Mouse (Mus musculus) hindbrain, embryonic 11.5 days (tissue): ENCODE measurements around the gene Lpin1. TPM values are rescaled to one million over a fixed set of nuclear protein-coding genes. Genes with fewer than 3 reads are reported as not detected.

Experiments used
- ATAC-seq: fragments of 200-750 bp; cut with Nextera tagmentation; 2 replicates; pipeline ENCODE4 v1.8.0; 2017; ENCODE audit warnings: mild to moderate bottlenecking, moderate TSS enrichment, moderate library complexity; ENCODE audit not compliant: low FRiP score
- DNase-seq: peaks from one replicate; pipeline ENCODE4 v3.0.0-alpha.2; 2015; ENCODE audit warnings: low spot score
- H3K27ac ChIP-seq: fragments of 300-500 bp; sonication (generic); 2 replicates; pipeline ENCODE4 v1.5.1; 2014; ENCODE audit warnings: mild to moderate bottlenecking, low read depth, low read length
- H3K27me3 ChIP-seq: fragments of 300-500 bp; sonication (generic); 2 replicates; pipeline ENCODE4 v1.6.1; 2014; ENCODE audit warnings: mild to moderate bottlenecking, low read length, moderate library complexity, mixed read lengths; ENCODE audit not compliant: control insufficient read depth, insufficient read depth
- H3K36me3 ChIP-seq: fragments of 300-500 bp; sonication (generic); 2 replicates; pipeline ENCODE4 v1.6.1; 2014; ENCODE audit warnings: mild to moderate bottlenecking, low read length, moderate library complexity, mixed read lengths; ENCODE audit not compliant: control insufficient read depth, insufficient read depth
- H3K4me1 ChIP-seq: fragments of 300-500 bp; sonication (generic); replicated peaks from 2 replicates; pipeline ENCODE4 v1.6.1; 2014; ENCODE audit warnings: low read length, mixed read lengths; ENCODE audit not compliant: control insufficient read depth, insufficient read depth
- H3K4me2 ChIP-seq: fragments of 300-500 bp; sonication (generic); replicated peaks from 2 replicates; pipeline ENCODE4 v1.6.1; 2014; ENCODE audit warnings: mild to moderate bottlenecking, low read depth, low read length
- H3K4me3 ChIP-seq: fragments of 300-500 bp; sonication (generic); 2 replicates; pipeline ENCODE4 v1.5.1; 2014; ENCODE audit warnings: low read depth, low read length
- H3K9ac ChIP-seq: fragments of 300-500 bp; sonication (generic); 2 replicates; pipeline ENCODE4 v1.6.1; 2014; ENCODE audit warnings: low read depth, low read length
- H3K9me3 ChIP-seq: fragments of 300-500 bp; sonication (generic); 2 replicates; pipeline ENCODE4 v1.6.1; 2016; ENCODE audit warnings: low read length; ENCODE audit not compliant: control insufficient read depth
- WGBS: fragments of 180-500 bp; shearing (Covaris S2); extraction: QIAGEN DNeasy Blood & Tissue Kit; methylation state at CpG from one replicate; pipeline ENCODE4 v1.1.7; 2014; 5-methylcytosine and 5-hydroxymethylcytosine counted together
- polyA plus RNA-seq: library from polyadenylated mRNA; unstranded; fragments of >200 nt; fragmentation: Nextera tagmentation; extraction: Ambion mirVana; gene quantifications from 2 replicates; pipeline ENCODE4 v1.2.1, GENCODE M21; 2014

Lpin1 gene
- 11.0 and 13.3 TPM in 2 replicates for polyA plus RNA-seq

DNA sequence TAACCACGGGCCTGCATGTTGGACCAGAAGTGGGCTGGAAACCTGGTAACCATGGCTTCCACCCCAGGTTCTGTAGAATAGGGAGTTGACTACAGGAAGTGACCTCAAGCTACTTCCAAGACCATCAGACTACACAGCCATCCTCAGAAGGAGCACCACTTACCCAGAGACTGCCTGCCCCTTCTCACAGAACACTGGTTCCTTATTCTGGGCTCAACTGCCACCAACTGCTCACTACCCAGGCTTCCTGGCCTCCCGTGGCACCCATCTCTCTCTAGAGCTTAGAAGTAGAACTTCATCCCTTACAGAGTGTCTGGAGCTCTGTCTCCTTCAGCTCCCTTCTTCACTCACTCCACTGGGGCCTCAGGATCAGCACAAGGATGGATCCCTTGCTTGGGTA is at the start of gene Lpin1:
Lpin1 (minus strand) TSS at position 31 of the 400 bp plus-strand sequence.
- ATAC-seq: no peak
- 95% methylated on average over 2 of the region's 2 CpGs for WGBS

GRCm38 (mm10) chr12:16656906-16657875 is 46.4 kb upstream of the Lpin1 start:
- Histone ChIP-seq H3K4me3 (no peak overlapping the region), H3K27ac (no peak overlapping the region), H3K4me1 (no peaks in the 10 kb centered on the region), H3K36me3 (no peaks in the 10 kb centered on the region), H3K27me3 (peaks cover 21% of the 10 kb centered on the region), H3K9ac (no peak overlapping the region), H3K4me2 (no peak overlapping the region), H3K9me3 (no peaks in the 10 kb centered on the region)
- 82% methylated on average over 5 of the region's 5 CpGs for WGBS
- ATAC-seq: no peak
- DNase-seq: no peak

More for the DNA sequence above, at the start of gene Lpin1:
- H3K4me2 ChIP-seq: no peak within 1 kb of the TSS
- no peak within 1 kb of the TSS for H3K27ac ChIP-seq
- no peak within 1 kb of the TSS for H3K9ac ChIP-seq
- no peaks in the 10 kb centered on the region for H3K4me1 ChIP-seq
- DNase-seq: no peak
- no peaks in the 10 kb centered on the region for H3K9me3 ChIP-seq
- no peak within 1 kb of the TSS for H3K4me3 ChIP-seq
- no peaks in the 10 kb centered on the region for H3K27me3 ChIP-seq
- no peaks in the 10 kb centered on the region for H3K36me3 ChIP-seq

- 76% methylated on average over 4 of the region's 4 CpGs for WGBS
- no peak overlapping the region for H3K27ac ChIP-seq
- H3K9ac ChIP-seq: no peak overlapping the region
- H3K4me3 ChIP-seq: no peak overlapping the region
- ATAC-seq: no peak
- H3K27me3 ChIP-seq: peaks cover 21% of the 10 kb centered on the region
- H3K9me3 ChIP-seq: no peaks in the 10 kb centered on the region
- no peaks in the 10 kb centered on the region for H3K4me1 ChIP-seq
- DNase-seq: no peak
- no peak overlapping the region for H3K4me2 ChIP-seq
- no peaks in the 10 kb centered on the region for H3K36me3 ChIP-seq
Observed at GRCm38 (mm10) chr12:16655604-16656003, 44.8 kb upstream of the Lpin1 start.

DNA sequence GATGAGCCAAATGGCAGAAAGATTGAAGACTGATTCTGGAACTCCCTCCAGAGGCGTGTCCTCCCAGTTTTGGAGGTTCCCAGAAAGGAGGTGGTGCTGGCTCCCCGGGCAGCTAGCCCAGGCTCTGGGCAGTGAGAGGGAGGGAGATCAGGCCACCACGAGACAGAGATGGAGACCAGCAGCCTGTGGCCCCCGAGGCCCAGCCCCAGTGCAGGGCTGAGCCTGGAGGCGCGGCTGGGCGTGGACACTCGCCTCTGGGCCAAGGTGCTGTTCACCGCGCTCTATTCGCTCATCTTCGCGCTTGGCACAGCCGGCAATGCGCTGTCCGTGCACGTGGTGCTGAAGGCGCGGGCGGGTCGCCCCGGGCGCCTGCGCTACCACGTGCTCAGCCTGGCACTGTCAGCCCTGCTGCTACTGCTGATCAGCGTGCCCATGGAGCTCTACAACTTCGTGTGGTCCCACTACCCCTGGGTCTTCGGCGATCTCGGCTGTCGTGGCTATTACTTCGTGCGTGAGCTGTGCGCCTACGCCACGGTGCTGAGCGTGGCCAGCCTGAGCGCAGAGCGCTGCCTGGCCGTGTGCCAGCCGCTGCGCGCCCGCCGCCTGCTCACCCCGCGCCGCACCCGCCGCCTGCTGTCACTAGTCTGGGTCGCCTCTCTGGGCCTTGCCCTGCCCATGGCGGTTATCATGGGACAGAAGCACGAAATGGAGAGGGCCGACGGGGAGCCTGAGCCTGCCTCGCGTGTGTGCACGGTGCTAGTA is 42.7 kb upstream of the Lpin1 start, which contains the start of gene Ntsr2:
Ntsr2 (plus strand) TSS at position 51 of the 762 bp plus-strand sequence.
- 8% methylated on average over 57 of the region's 58 CpGs for WGBS
- Histone ChIP-seq H3K27ac (no peak within 1 kb of the TSS), H3K9ac (no peak within 1 kb of the TSS), H3K4me1 (no peaks in the 10 kb centered on the region), H3K36me3 (no peaks in the 10 kb centered on the region), H3K9me3 (no peaks in the 10 kb centered on the region), H3K4me2 (peak within 1 kb of the TSS; percentile 41), H3K4me3 (peak within 1 kb of the TSS; percentile 10; the same call in 1 of the 2 replicates), H3K27me3 (peaks cover 21% of the 10 kb centered on the region)
- DNase-seq (peak; percentile 71), ATAC-seq (peak; percentile 76)

DNA sequence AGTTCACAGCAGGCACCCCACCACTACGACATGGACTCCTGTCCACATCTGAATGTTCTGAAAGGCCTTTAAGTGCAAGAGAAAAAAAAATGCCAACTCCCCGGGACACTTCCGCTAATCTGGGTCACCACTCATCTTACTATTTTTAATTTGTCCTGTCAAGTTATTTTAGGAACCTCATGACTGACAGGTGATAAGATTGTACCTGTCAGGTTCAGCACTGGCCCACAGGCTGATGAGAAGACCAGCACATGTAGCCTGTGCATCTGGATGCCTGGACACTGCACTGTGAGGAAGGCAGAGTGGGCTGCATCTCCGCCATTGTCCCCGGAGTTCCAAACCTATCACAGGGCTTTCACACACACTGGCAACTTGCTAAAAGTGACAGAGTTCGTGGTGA is 39.1 kb upstream of the Lpin1 start:
- WGBS: 84% methylated on average over 6 of the region's 6 CpGs
- DNase-seq: no peak

DNA sequence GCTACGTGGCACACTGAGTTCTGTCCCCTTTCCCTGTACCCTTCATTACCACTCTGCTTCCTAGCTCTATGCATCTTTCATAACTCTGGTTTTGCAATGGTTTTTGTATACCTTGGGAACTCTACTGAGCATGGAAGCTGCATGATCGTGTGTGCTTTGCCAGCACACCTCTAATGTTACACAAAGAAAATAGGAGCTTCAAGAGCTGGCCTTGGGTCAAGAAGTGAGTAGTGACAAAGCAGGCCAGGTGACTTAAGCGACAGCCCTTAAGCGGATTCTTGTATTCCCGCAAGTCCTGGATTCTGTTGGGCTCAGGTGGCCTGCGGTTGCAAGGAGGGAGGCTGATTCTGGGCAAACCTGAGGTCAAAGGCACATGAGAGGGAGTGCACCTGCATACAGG is 37.5 kb upstream of the Lpin1 start:
- no peak overlapping the region for H3K27ac ChIP-seq
- H3K4me2 ChIP-seq: no peak overlapping the region
- H3K9me3 ChIP-seq: no peaks in the 10 kb centered on the region
- H3K36me3 ChIP-seq: no peaks in the 10 kb centered on the region
- 92% methylated on average over 6 of the region's 6 CpGs for WGBS
- ATAC-seq (no peak), DNase-seq (no peak)
- H3K27me3 ChIP-seq: peaks cover 6% of the 10 kb centered on the region
- no peak overlapping the region for H3K4me3 ChIP-seq
- H3K9ac ChIP-seq: no peak overlapping the region
- no peaks in the 10 kb centered on the region; the same call in 1 of the 2 replicates for H3K4me1 ChIP-seq

More for the DNA sequence above, 39.1 kb upstream of the Lpin1 start:
- no peak overlapping the region for H3K27ac ChIP-seq
- no peaks in the 10 kb centered on the region for H3K9me3 ChIP-seq
- H3K4me3 ChIP-seq: no peak overlapping the region
- H3K9ac ChIP-seq: no peak overlapping the region
- no peak for ATAC-seq
- no peak overlapping the region for H3K4me2 ChIP-seq
- H3K36me3 ChIP-seq: no peaks in the 10 kb centered on the region
- no peaks in the 10 kb centered on the region for H3K4me1 ChIP-seq
- H3K27me3 ChIP-seq: peaks cover 20% of the 10 kb centered on the region

DNA sequence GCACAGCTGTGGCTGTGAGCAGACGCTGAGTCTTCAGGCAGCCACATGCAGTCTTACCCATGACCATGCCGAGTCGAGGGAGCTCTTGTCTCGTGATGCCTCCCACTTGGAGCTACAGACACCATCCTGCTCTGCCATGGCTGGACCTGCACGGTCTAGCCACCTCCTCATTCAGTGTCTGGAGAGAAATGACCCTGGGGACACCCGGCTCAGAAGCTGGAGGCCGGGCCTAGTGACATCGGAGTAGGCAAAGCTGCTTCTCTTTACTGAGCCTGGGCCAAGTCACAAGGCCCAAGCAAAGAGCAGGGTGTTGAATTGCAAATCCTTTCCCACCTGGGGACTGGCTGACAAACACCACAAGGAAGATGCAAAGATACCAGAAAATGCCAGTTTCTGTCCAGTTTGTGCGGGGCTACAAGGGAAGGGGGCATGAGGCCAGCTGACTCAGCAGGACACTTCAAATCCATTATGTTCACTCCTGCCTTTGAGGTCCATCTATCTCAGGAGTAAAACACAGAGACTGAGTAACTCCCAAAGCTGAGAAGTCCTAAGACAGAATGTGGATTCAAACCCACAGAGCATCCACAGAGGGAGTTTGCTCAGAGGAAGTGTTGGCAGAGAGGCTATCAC is 36.1 kb upstream of the Lpin1 start:
- no peak overlapping the region for H3K4me3 ChIP-seq
- H3K4me1 ChIP-seq: no peaks in the 10 kb centered on the region; the same call in 1 of the 2 replicates
- no peak overlapping the region for H3K4me2 ChIP-seq
- H3K9ac ChIP-seq: no peak overlapping the region
- DNase-seq (no peak), ATAC-seq (no peak)
- no peaks in the 10 kb centered on the region for H3K27me3 ChIP-seq
- no peaks in the 10 kb centered on the region for H3K9me3 ChIP-seq
- 41% methylated on average over 9 of the region's 9 CpGs for WGBS
- H3K36me3 ChIP-seq: no peaks in the 10 kb centered on the region
- H3K27ac ChIP-seq: no peak overlapping the region

DNA sequence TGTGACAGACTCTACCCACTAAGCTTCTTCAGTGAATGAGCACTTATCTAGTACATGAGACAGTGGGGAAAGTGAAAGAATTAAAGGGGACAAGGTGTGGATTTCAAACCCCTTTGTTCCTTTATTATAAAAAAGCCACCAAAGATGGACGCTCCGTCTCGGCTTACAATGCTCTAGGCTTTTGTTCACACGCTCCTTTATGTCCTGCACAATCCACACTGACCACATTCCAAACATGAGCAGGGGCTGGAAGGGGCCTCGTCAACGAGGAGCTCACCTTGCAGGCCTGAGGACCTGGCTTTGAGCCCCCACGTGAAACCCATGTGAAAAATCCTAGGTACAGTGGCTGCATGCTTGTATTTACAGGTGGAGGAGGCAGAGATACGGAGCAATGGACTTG is 33.9 kb upstream of the Lpin1 start:
- DNase-seq (no peak), ATAC-seq (no peak)
- H3K4me3 ChIP-seq: no peak overlapping the region
- H3K4me1 ChIP-seq: no peaks in the 10 kb centered on the region; the same call in 1 of the 2 replicates
- H3K9me3 ChIP-seq: no peaks in the 10 kb centered on the region
- no peaks in the 10 kb centered on the region for H3K36me3 ChIP-seq
- H3K27ac ChIP-seq: no peak overlapping the region
- WGBS: 44% methylated on average over 8 of the region's 8 CpGs
- no peaks in the 10 kb centered on the region for H3K27me3 ChIP-seq
- H3K9ac ChIP-seq: no peak overlapping the region
- H3K4me2 ChIP-seq: no peak overlapping the region
